Mouse (Mus musculus) forelimb bud, embryonic 11.5 days (tissue): ENCODE data around the gene Mageb18.
"Not testable (repeated sequence)": the region's sequence is repeated elsewhere in the genome, so short reads cannot be mapped to it uniquely, and the experiment has no call there.

Experiments
- DNase-seq: peaks from one replicate; pipeline ENCODE4 v3.0.0-alpha.2; 2012; ENCODE audit warnings: low read depth, low spot score

Mageb18 gene

DNA sequence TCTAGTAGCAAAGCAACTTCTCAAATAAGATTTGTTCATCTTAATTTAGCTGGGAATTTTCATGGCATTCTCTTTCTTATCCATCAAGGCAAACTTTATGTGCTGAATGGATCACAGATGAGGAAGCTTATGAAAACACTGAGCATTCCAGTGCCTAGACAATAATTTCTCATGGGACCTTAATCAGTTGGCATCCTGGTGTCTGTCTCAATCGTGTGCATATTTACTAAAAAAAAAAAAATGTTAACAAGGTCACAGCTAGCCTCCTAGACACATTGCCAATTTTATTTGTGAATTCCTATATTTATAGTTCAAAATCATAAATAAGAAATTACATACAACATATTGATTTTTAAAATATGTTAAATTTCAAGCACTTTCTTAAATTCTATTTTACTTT lies at the start of gene Mageb18:
TSS of gene Mageb18 (minus strand) at position 101 of the 400 bp plus-strand sequence.
- DNase-seq: no peak

DNA sequence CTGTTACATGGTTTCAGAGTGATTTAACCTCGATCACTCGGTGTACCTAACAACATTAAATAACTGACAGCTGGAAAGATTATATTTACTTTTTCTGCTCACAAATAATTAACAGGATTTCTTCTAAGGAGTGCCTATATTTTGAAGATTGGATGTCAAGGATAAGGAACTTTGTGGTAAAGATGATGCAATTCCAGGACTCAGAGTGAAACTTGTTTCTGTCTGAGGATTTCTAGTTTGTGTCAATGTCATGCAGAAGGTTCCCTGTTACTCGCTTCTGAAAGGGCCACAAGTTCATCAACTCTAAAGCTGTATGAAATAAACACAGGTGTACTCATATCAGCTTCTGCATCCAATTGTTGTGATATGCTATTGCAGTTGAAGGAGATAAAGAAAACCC lies 13.4 kb upstream of the Mageb18 start:
- no peak for DNase-seq

DNA sequence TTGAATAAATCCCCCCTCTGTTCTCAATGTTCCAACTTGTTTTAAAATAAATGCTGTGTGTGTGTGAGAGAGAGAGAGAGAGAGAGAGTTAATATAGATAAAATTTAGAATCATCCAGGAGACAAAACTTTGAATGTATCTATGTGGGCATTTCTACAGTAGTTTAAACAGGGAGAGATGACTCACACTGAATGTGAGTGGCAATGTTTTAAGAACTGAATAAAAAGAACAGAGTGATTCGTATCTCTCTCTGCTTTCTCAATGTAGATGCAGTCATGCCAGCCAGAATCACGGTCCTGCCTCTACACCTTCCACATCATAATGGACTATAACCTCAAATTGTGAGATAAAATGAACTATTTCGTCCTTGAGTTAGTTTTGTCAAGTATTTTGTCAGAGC lies 11.1 kb upstream of the Mageb18 start:
- no peak for DNase-seq

DNA sequence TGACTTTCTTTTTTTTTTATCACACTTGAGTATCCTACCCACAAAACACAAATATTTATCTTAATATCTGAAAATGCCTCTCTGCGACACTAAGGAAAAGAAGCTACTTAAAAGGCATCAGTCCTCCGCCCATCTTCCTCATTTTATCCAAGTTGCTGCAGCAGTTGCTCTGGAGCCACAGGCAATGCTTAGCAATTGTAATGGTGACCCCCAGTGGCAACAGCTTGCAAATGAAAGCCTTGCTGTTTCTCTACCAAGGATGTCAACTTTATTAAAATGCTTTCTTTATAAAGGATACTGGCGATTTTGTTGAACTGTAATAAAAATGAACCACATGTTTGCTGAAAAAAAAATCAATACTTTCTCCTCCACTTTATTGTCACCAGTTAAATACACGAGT lies 2.0 kb downstream of the Mageb18 start:
- peak; percentile 4 for DNase-seq

DNA sequence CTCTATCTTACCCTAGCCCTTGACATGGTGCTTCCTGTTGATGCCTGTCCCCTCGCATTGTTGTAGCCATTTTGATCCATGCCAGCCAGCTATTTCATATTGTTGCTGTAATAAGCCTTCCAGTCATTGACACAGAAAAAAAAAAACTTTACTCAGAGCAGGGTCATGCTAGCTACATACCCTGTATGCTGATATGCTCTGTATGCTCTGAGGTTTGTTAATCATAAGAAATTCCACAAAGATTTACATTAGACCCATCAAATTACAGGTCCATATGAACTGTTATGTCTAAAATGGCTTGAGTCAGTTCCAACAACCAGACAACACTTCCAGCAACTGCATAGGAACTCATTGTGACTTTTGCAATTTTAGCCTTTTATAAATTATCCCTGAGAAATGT lies 71.5 kb downstream of the Mageb18 start:
- no peak for DNase-seq

DNA sequence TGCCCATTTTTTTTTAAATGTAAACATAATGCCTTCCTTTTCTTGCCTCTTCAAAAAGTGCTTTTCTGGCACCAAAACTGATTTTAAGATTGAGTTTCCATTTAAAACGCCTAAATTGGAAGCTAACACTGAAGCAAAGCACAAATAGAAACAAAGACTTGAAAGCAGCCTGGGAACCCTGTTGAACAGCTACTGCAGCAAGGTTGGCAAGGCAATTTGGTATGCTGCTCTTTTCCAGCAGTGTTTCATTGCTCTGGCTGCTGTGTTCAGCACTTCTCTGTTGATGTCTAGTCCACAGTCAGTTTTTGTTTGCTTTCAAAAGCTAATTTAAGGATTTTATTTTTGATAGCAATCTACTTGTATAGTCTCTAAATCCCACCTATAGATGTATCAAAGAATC lies 101.1 kb downstream of the Mageb18 start:
- DNase-seq: no peak

DNA sequence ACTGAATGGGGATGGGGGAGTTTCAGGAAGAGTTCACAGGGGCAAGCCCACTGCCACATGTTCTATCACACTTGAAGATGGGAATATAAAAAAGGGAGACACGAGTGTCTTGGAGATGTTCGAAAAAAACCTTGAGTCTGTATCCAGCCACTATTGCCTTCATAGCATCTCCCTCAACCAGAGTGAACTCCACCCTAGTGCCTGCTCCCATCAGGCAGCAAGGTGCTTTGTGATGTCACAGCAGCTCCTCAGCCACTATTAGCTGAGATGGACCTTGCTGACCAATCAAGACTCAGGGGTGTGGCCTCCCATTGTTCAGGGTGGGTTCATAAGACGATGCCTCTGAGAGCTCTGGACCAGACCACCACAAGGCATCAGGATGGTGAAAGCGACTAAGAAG lies 109.7 kb downstream of the Mageb18 start, which contains the start of gene Gm5941:
TSS of gene Gm5941 (plus strand) at position 301 of the 400 bp plus-strand sequence.
- DNase-seq: not testable (repeated sequence)

DNA sequence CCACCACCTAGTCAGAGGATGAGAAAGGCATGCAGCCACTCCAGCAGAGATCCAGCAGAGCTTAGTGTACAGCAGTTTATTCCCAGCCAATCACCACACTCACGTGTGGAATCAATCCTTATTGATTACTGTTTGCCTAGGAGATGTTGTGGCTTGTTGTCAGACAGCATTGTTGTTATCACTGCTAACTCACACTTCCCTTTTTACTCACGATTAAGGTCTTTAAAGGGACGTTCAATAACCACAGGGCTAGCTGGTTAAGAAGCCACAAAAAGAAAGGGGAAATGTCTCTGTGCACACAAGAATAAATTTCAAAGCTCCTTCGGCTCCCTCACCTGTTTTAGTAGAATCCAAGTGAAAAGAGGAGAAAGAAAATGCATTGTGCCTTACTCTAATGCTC lies 134.6 kb downstream of the Mageb18 start:
- DNase-seq: no peak

DNA sequence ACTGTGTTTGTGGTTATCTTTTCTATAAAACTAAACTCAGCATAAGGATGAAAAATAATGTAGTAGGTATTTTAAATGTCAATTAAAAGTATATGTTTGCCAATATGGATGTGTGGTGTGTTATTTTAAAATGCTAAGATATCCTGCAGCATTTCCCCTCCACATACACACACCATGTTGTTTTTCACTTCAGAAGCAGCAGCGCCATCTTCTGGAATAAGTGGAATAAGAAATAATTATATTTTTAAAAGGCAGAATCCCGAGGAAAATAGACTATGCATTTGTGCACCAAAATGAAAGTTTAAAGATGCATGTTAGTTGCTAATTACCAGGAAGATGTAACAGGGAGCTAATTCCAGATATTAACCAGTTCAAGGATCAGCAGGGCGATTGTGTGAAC lies 138.9 kb downstream of the Mageb18 start:
- DNase-seq: peak; percentile 0

DNA sequence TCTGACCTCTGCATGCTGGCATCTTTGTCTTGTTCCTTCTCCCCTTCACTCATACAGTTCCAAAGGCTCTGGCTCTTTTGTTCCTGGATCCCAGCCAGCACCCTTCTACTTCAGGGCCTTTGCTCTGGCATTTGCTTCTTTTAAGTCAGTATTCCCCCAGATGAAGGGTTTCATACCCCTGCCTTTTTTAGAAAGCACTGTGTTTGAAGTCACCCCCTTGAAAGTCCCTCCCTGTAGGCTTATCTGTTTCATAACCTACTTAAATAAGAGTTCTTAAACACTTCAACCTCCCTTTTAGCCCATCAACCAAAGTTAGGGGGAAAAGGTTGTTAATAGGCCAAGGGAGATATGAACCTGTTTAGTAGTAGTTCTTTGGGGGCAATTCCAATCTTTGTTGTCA lies 212.0 kb downstream of the Mageb18 start:
- no peak for DNase-seq

DNA sequence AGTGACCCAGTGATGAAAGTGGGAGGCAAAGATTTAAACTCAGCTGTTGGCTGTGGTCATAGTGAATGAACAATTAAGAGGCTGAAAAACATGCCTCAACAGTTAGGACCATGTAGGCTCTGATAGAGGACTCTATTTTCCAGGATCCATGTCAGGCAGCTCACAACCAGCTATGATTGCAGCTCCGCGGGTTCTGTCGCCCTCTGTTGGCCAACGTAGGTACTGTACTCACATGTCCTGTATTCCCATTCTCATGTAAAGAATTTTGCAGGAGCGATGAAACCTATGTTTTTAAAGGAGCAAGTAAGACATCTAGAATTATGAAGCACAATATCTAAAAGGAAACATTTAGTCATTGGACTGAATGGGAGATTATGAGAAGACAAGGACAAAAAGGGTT lies 256.4 kb downstream of the Mageb18 start:
- peak; percentile 35 for DNase-seq

DNA sequence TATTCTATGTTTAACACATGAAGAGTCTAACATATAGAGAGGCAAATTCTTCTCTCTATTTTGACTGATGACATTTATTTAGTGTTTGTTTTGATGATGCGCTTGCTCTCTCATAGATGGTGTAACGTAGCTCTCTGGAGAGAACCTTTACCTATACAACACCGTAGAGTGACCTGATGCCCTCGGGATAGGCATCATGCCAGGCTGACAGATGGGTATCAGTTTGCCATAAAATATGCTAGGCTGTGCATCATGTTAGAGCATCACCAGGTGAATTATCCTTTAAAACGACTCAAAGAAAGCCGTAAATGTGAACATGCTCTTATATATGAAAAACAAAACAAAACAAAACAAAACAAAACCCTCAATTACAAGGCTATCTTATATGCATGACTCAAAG lies 258.5 kb downstream of the Mageb18 start:
- DNase-seq: no peak

DNA sequence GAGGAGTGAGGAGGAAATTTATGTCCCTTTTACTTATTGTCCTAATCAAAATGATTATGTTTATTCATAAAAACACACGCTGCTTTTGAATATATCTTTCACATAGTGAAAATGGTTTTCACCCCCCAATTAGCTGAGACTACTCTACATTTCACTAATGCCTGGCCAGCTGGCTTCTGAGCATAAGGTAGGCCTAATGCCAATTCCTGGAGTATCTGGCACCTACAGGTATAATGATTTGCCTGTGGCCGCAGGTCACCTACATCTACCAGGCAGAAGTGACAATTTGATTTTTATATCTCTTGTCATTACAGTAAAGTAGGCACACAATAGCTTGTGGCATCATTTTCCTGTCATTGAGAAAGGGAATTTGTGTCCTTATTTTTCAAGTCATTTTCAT lies 259.8 kb downstream of the Mageb18 start:
- no peak for DNase-seq

DNA sequence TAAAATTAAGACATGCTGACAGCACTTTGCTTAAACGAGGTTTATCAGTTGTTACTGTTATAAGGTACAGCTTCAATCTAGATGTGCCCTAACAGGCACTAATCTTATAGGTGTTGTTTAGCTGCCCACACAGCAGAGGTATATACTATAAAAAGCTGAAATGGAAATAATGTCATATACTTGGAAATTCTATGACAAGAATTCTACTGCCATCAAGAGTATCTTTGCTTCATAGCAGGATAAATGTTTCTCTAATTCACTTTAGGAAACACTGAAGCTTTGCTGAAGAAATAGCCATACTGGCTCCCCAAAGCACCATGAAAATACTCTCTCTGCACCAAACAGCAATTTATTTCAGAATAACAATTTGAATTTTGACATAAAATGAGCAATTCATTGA lies 265.9 kb downstream of the Mageb18 start:
- no peak for DNase-seq

DNA sequence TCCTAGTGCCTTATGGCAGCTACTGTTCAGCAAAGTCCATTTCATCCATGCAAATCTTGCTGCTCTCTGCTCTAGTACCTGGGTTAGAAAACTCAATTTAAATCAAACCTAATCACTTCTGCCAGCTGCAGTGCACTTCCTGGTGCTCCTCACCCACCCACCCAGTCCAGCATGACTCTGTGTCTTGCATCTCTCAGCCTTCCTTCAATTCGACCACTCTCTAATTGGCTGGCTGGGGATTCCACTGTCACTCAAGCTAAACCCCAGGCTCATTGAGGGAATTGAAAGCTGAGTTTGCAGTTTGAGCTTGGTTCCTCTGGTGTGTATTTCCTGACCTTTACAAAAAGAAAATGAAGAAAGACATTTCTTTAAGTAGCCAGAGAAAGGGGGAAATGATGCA lies 275.8 kb downstream of the Mageb18 start:
- no peak for DNase-seq

DNA sequence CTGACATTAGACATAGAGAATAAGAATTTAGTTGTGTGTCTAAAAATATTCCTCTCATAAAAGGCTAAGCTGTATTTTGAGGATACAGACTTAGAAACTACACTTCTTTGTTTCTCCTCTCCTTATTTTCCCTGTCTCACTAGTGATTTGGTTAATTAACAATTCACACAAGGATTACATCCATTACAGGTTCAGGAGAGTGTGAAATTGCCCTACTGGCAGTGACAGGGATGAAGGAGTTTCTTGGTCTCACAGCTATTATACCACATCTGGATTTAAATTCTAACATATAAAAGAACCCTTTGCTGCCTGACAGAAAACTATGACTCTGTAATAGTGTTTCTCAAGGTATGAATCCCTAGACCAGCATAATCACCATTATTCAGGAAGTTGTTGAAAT lies 318.8 kb downstream of the Mageb18 start:
- no peak for DNase-seq
